Mouse (Mus musculus): Measurements from ENCODE around the gene Dll3. TPM values are rescaled to one million over a fixed set of nuclear protein-coding genes. Genes with fewer than 3 reads are reported as not detected.
"Not testable (repeated sequence)": the region's sequence is repeated elsewhere in the genome, so short reads cannot be mapped to it uniquely, and the experiment has no call there.

The Dll3 gene
- polyA plus RNA-seq, 1 experiment: not detected

DNA sequence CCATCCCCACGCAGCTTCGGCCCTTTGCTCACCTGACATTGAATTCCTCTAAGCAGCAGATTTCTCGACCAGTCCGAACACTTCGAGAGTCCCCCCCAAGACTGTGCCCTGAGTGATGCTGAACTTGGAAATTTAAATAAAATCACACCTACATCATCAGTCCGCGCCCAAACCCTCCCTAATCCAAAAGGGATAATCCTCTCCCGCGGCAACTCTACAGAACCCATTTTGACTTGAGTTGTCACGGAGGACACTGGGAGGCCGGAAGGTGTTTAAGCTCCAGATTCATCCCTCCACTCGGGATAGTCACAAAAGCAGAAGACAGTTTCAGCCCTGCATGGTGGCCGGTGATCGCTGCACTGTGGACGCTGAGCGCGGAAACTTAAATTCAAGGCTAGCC, 50.1 kb downstream of the Dll3 start:
- no peak for DNase-seq (ENCODE audit: low spot score)

DNA sequence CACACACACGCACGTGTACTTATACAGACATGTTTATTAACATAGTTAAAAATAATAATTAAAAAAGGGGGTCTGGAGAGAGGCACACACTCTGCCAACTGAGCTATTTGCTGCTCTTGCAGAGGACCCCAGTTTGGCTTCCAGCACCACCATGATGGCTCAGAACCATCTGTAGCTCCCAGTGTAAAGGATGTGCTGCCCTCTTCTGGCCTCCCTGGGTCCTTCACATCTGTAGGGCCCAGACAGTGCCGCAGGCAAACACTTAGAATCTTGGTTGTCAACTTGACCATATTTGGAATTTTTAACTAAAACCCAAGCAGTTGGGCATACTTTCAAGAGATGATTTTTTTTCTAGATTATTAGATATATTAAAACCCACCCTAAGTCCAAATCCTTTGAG, 53.1 kb downstream of the Dll3 start:
- DNase-seq (ENCODE audit: low spot score): no peak

- DNase-seq (ENCODE audit: low spot score): not testable (repeated sequence)
Observed at GRCm38 (mm10) chr7:28243943-28244342, 58.1 kb downstream of the Dll3 start.

Other genes starting within 250 kb of the Dll3 start
- 1.3 TPM in 2 replicates for gene Fcgbp, start 231.0 kb downstream of the Dll3 start, polyA plus RNA-seq (2012; rRNA removed)
- 0.01 TPM in 1 of 2 replicates, not detected in the other for gene 9530053A07Rik, start 172.8 kb downstream of the Dll3 start, polyA plus RNA-seq (2012; rRNA removed)
- gene Fbl, start 132.5 kb downstream of the Dll3 start, polyA plus RNA-seq (2012; rRNA removed): 88.9 and 108 TPM in 2 replicates
- gene Dyrk1b, start 122.8 kb downstream of the Dll3 start, polyA plus RNA-seq (2012; rRNA removed): 11.7 and 17.6 TPM in 2 replicates
- gene Eid2, start 34.4 kb downstream of the Dll3 start, polyA plus RNA-seq (2012; rRNA removed): 14.8 and 15.6 TPM in 2 replicates
- 9.4 and 10.1 TPM in 2 replicates for gene Eid2b, start 24.5 kb downstream of the Dll3 start, polyA plus RNA-seq (2012; rRNA removed)
- gene Selenov, start 11.1 kb downstream of the Dll3 start, polyA plus RNA-seq (2012; rRNA removed): 0.19 TPM in 1 of 2 replicates, not detected in the other
- 33.7 and 41.8 TPM in 2 replicates for gene Timm50, start 9.8 kb upstream of the Dll3 start, polyA plus RNA-seq (2012; rRNA removed)
- 60.7 and 72.5 TPM in 2 replicates for gene Supt5, start 36.5 kb upstream of the Dll3 start, polyA plus RNA-seq (2012; rRNA removed)
- 1,939 and 2,023 TPM in 2 replicates for gene Rps16, start 48.4 kb upstream of the Dll3 start, polyA plus RNA-seq (2012; rRNA removed)
- gene Plekhg2, start 70.4 kb upstream of the Dll3 start, polyA plus RNA-seq (2012; rRNA removed): 11.7 and 23.9 TPM in 2 replicates
- gene Zfp36, start 78.0 kb upstream of the Dll3 start, polyA plus RNA-seq (2012; rRNA removed): 33.5 and 34.1 TPM in 2 replicates
- gene Med29, start 90.5 kb upstream of the Dll3 start, polyA plus RNA-seq (2012; rRNA removed): 25.6 and 30.8 TPM in 2 replicates
- gene Paf1, start 90.7 kb upstream of the Dll3 start, polyA plus RNA-seq (2012; rRNA removed): 108 and 130 TPM in 2 replicates
- gene Gmfg, start 135.2 kb upstream of the Dll3 start, polyA plus RNA-seq (2012; rRNA removed): 18.6 and 20.7 TPM in 2 replicates
- 3.9 and 4.3 TPM in 2 replicates for gene Lrfn1, start 149.7 kb upstream of the Dll3 start, polyA plus RNA-seq (2012; rRNA removed)
- gene Ifnl2, start 208.2 kb upstream of the Dll3 start, polyA plus RNA-seq (2012; rRNA removed): not detected in 2 replicates
- not detected in 2 replicates for gene Ifnl3, start 220.6 kb upstream of the Dll3 start, polyA plus RNA-seq (2012; rRNA removed)
- 0.27 TPM in 1 of 2 replicates, not detected in the other for gene Sycn, start 238.6 kb upstream of the Dll3 start, polyA plus RNA-seq (2012; rRNA removed)
- 0.67 and 1.1 TPM in 2 replicates for gene Nccrp1, start 245.0 kb upstream of the Dll3 start, polyA plus RNA-seq (2012; rRNA removed)